In the genomic region with DNA sequence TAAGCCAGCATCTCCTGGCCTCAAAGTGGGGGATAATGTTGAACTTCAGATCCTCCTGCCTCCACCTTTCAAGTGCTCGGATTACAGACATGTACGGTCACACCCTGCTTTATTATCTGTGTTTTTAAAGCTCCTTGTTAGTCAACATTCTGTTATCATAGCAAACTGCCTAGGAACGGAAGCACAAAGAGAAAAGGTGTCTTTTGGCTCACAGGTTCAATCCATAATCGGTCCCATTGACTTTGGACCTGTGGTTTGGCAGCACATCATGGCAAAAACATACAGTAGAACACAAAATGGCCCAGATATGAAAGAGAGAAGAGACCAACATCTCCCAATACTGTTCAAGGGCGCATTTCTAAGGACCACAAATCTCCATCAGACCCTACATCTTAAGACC, we compare ENCODE assay signal across 32 mouse cellular contexts. TPM values are rescaled to one million over a fixed set of nuclear protein-coding genes. Genes with fewer than 3 reads are reported as not detected.
"Had no signal": no experiment of that assay in that cellular context is flagged by ENCODE, and none has a peak within 500 bp of the region (broad histone marks: within the 10 kb centered on the region; RNA-seq: fewer than 3 reads in every experiment).

No protein-coding gene starts in this region.

- ATAC-seq: forebrain, embryonic 13.5 days; forebrain, embryonic 14.5 days; forebrain, embryonic 15.5 days; forebrain, embryonic 16.5 days; forebrain, postnatal 0 days had no signal

- DNase-seq: cerebellum, adult 2 months; cerebellum, adult 8-10 months; cerebellum, adult 9-10 months; cerebellum, adult 9-11 months; cerebellum, postnatal 10 days; cerebellum, postnatal 14 days; cerebellum, postnatal 25 days; cerebellum, postnatal 36 days; embryo, embryonic 11 days; forebrain, postnatal 0 days; gastrocnemius, adult 2 months; gastrocnemius, postnatal 10 days; gastrocnemius, postnatal 14 days; gastrocnemius, postnatal 25 days; gastrocnemius, postnatal 36 days; heart, adult 18-20 months; heart, adult 2 months had no signal

- H3K4me1 ChIP-seq: embryonic facial prominence, embryonic 12.5 days; embryonic facial prominence, embryonic 13.5 days; embryonic facial prominence, embryonic 15.5 days; forebrain, embryonic 12.5 days had no signal

- H3K9ac ChIP-seq: embryonic facial prominence, embryonic 12.5 days; embryonic facial prominence, embryonic 13.5 days; embryonic facial prominence, embryonic 15.5 days; forebrain, embryonic 12.5 days; forebrain, embryonic 13.5 days; forebrain, embryonic 15.5 days; forebrain, postnatal 0 days had no signal

- H3K36me3 ChIP-seq: embryonic facial prominence, embryonic 10.5 days; embryonic facial prominence, embryonic 12.5 days; embryonic facial prominence, embryonic 13.5 days; embryonic facial prominence, embryonic 15.5 days; forebrain, embryonic 10.5 days; forebrain, embryonic 12.5 days; forebrain, embryonic 15.5 days had no signal

- H3K27me3 ChIP-seq: embryonic facial prominence, embryonic 12.5 days; embryonic facial prominence, embryonic 13.5 days; embryonic facial prominence, embryonic 15.5 days; forebrain, embryonic 12.5 days; forebrain, embryonic 13.5 days; forebrain, embryonic 15.5 days had no signal

- H3K4me3 ChIP-seq: embryonic facial prominence, embryonic 10.5 days; embryonic facial prominence, embryonic 12.5 days; embryonic facial prominence, embryonic 13.5 days; embryonic facial prominence, embryonic 15.5 days; erythroblast, embryonic 14.5 days; forebrain, embryonic 10.5 days; forebrain, embryonic 12.5 days; forebrain, embryonic 13.5 days; forebrain, embryonic 15.5 days; gastrocnemius, adult 2 months; heart, adult 2 months had no signal

- H3K27ac ChIP-seq: embryonic facial prominence, embryonic 10.5 days; embryonic facial prominence, embryonic 12.5 days; embryonic facial prominence, embryonic 13.5 days; embryonic facial prominence, embryonic 15.5 days; forebrain, embryonic 10.5 days; forebrain, embryonic 12.5 days; forebrain, embryonic 13.5 days; forebrain, embryonic 15.5 days; gastrocnemius, adult 2 months; heart, adult 2 months had no signal

- H3K4me2 ChIP-seq: embryonic facial prominence, embryonic 12.5 days; embryonic facial prominence, embryonic 13.5 days; embryonic facial prominence, embryonic 15.5 days; forebrain, embryonic 12.5 days; forebrain, embryonic 13.5 days; forebrain, embryonic 15.5 days had no signal

- H3K9me3 ChIP-seq: embryonic facial prominence, embryonic 10.5 days; embryonic facial prominence, embryonic 12.5 days; embryonic facial prominence, embryonic 13.5 days; embryonic facial prominence, embryonic 15.5 days; forebrain, embryonic 10.5 days; forebrain, embryonic 12.5 days; forebrain, embryonic 13.5 days; forebrain, embryonic 15.5 days had no signal

RNA-seq across cellular contexts. Expression of a gene that starts 13.6 kb away (rescaled TPM):
- total RNA-seq: common myeloid progenitor, adult 5-6 weeks; forebrain, postnatal 0 days; gastrocnemius, adult 18-20 months; gastrocnemius, adult 2 months; gastrocnemius, adult 8-10 months; gastrocnemius, postnatal 10 days; gastrocnemius, postnatal 25 days; gastrocnemius, postnatal 4 days; heart, adult 18-20 months; heart, adult 2 months had no signal
- polyA plus RNA-seq: erythroblast, embryonic 14.5 days; heart, adult 2 months had no signal
